Mouse (Mus musculus) MEL (cell line): Measurements from ENCODE around the gene Stk11. TPM values are rescaled to one million over a fixed set of nuclear protein-coding genes. Genes with fewer than 3 reads are reported as not detected.

ENCODE experiments used
- DNase-seq: peaks from one replicate; pipeline ENCODE4 v3.0.0; 2011; ENCODE audit warnings: low read depth, low spot score
- H3K27ac ChIP-seq: 2 replicates; pipeline ENCODE4 v1.5.1; 2012; ENCODE audit warnings: low read depth, mild to moderate bottlenecking, control low read depth, low read length, moderate library complexity; ENCODE audit not compliant: control insufficient read depth
- H3K27me3 ChIP-seq, 2 experiments: fragments of 150-350 bp in 1 of 2; sonication (generic) in 1 of 2; 2 replicates each; pipeline ENCODE4 v1.6.1; 2012; ENCODE audit warnings: low read length in 2 of 2, mild to moderate bottlenecking in 2 of 2, improper control_type of control experiment in 1 of 2, moderate library complexity in 1 of 2; ENCODE audit not compliant: insufficient read depth in 2 of 2, control insufficient read depth in 1 of 2
- H3K36me3 ChIP-seq, 2 experiments: 2 replicates each; pipeline ENCODE4 v1.6.1; 2012 to 2014; ENCODE audit warnings: low read length in 2 of 2, improper control_type of control experiment in 1 of 2, inconsistent platforms in 1 of 2, mild to moderate bottlenecking in 1 of 2; ENCODE audit not compliant: insufficient read depth in 2 of 2, control insufficient read depth in 1 of 2
- H3K4me1 ChIP-seq, 2 experiments: fragments of 150-350 bp in 1 of 2; sonication (generic) in 1 of 2; 2 replicates each; pipeline ENCODE4 v1.6.1; 2012; ENCODE audit warnings: low read length in 2 of 2, improper control_type of control experiment in 1 of 2, mild to moderate bottlenecking in 1 of 2; ENCODE audit not compliant: insufficient read depth in 2 of 2, control insufficient read depth in 1 of 2
- H3K4me3 ChIP-seq, 2 experiments: fragments of 150-350 bp in 1 of 2; sonication (generic) in 1 of 2; 2 replicates each; pipeline ENCODE4 v1.5.1; 2012; ENCODE audit warnings: low read depth in 2 of 2, low read length in 2 of 2, mild to moderate bottlenecking in 2 of 2, moderate library complexity in 2 of 2, control low read depth in 1 of 2, improper control_type of control experiment in 1 of 2; ENCODE audit not compliant: control insufficient read depth in 1 of 2, insufficient read depth in 1 of 2
- H3K79me2 ChIP-seq: 2 replicates; pipeline ENCODE4 v1.6.1; 2012; ENCODE audit warnings: mild to moderate bottlenecking, low read length, moderate library complexity; ENCODE audit not compliant: control insufficient read depth, poor library complexity, insufficient read depth
- H3K9ac ChIP-seq: 2 replicates; pipeline ENCODE4 v1.6.1; 2012; ENCODE audit warnings: low read depth, mild to moderate bottlenecking, control low read depth, low read length, moderate library complexity; ENCODE audit not compliant: control insufficient read depth, poor library complexity, severe bottlenecking
- H3K9me3 ChIP-seq: fragments of 150-350 bp; sonication (generic); replicated peaks from 2 replicates; pipeline ENCODE4 v1.6.1; 2012; ENCODE audit warnings: mild to moderate bottlenecking, low read length, improper control_type of control experiment, moderate library complexity; ENCODE audit not compliant: insufficient read depth
- E2F4 ChIP-seq: IDR thresholded peaks from 2 replicates; pipeline ENCODE4 v1.6.1; 2011; ENCODE audit warnings: low read depth, low read length, improper control_type of control experiment, borderline replicate concordance
- ELF1 ChIP-seq: IDR thresholded peaks from 2 replicates; pipeline ENCODE4 v1.6.1; 2014; ENCODE audit warnings: low read depth, mild to moderate bottlenecking, inconsistent platforms, low read length, improper control_type of control experiment, moderate library complexity
- EP300 ChIP-seq, 2 experiments: IDR thresholded peaks; 2 replicates each; pipeline ENCODE4 v1.6.1; 2011; ENCODE audit warnings: improper control_type of control experiment in 2 of 2, low read length in 2 of 2, low read depth in 1 of 2, mild to moderate bottlenecking in 1 of 2
- ETS1 ChIP-seq: IDR thresholded peaks from 2 replicates; pipeline ENCODE4 v1.6.1; 2012; ENCODE audit warnings: low read depth, mild to moderate bottlenecking, inconsistent platforms, low read length, improper control_type of control experiment, moderate library complexity
- JUND ChIP-seq: IDR thresholded peaks from 2 replicates; pipeline ENCODE4 v1.6.1; 2011; ENCODE audit warnings: low read depth, mild to moderate bottlenecking, improper control_type of control experiment, low read length
- MAZ ChIP-seq: IDR thresholded peaks from 2 replicates; pipeline ENCODE4 v1.6.1; 2012; ENCODE audit warnings: low read depth, mild to moderate bottlenecking, inconsistent platforms, low read length, improper control_type of control experiment
- MEF2A ChIP-seq: IDR thresholded peaks from 2 replicates; pipeline ENCODE4 v1.6.1; 2014; ENCODE audit warnings: low read depth, mild to moderate bottlenecking, inconsistent platforms, low read length, improper control_type of control experiment; ENCODE audit not compliant: poor library complexity, insufficient replicate concordance, severe bottlenecking; ENCODE audit errors: extremely low read depth
- MYC ChIP-seq: IDR thresholded peaks from 2 replicates; pipeline ENCODE4 v1.6.1; 2011; ENCODE audit warnings: low read depth, mild to moderate bottlenecking, low read length, improper control_type of control experiment, moderate library complexity
- POLR2A ChIP-seq, 2 experiments: IDR thresholded peaks; 2 replicates each; pipeline ENCODE4 v1.6.1; 2011 to 2012; ENCODE audit warnings: low read length in 2 of 2, mild to moderate bottlenecking in 2 of 2, control low read depth in 1 of 2, improper control_type of control experiment in 1 of 2, low read depth in 1 of 2, moderate library complexity in 1 of 2; ENCODE audit not compliant: control insufficient read depth in 1 of 2, insufficient read depth in 1 of 2, poor library complexity in 1 of 2
- RAD21 ChIP-seq: IDR thresholded peaks from 2 replicates; pipeline ENCODE4 v1.6.1; 2011; ENCODE audit warnings: mild to moderate bottlenecking, low read depth, low read length, improper control_type of control experiment
- SIN3A ChIP-seq: IDR thresholded peaks from 2 replicates; pipeline ENCODE4 v1.6.1; 2012; ENCODE audit warnings: low read length, improper control_type of control experiment, inconsistent platforms
- TBP ChIP-seq: IDR thresholded peaks from 2 replicates; pipeline ENCODE4 v1.8.0; 2011; ENCODE audit warnings: low read depth, low read length, improper control_type of control experiment
- UBTF ChIP-seq: IDR thresholded peaks from 2 replicates; pipeline ENCODE4 v1.6.1; 2012; ENCODE audit warnings: low read depth, mild to moderate bottlenecking, inconsistent platforms, low read length, improper control_type of control experiment, moderate library complexity, borderline replicate concordance; ENCODE audit not compliant: insufficient read depth
- USF2 ChIP-seq, 2 experiments: IDR thresholded peaks; 2 replicates each; pipeline ENCODE4 v1.6.1; 2011 to 2012; ENCODE audit warnings: improper control_type of control experiment in 2 of 2, low read length in 2 of 2, borderline replicate concordance in 1 of 2, inconsistent platforms in 1 of 2, low read depth in 1 of 2, mild to moderate bottlenecking in 1 of 2; ENCODE audit not compliant: insufficient read depth in 1 of 2
- ZNF384 ChIP-seq: IDR thresholded peaks from 2 replicates; pipeline ENCODE4 v1.6.1; 2012; ENCODE audit warnings: low read depth, mild to moderate bottlenecking, inconsistent platforms, low read length, improper control_type of control experiment
- polyA plus RNA-seq, 2 experiments: library from polyadenylated mRNA; stranded (reverse) in 1 of 2; unstranded in 1 of 2; fragments of >175 nt in 1 of 2; fragments of >200 nt in 1 of 2; gene quantifications; 2 replicates each; pipeline versions ENCODE4 v1.2.1 to v1.2.4; 2012; ENCODE audit warnings: low replicate concordance in 2 of 2, low read depth in 1 of 2; ENCODE audit not compliant: insufficient read length in 2 of 2, insufficient read depth in 1 of 2, missing spikeins in 1 of 2
- total RNA-seq: library from RNA; depleted of rRNA; stranded (reverse); fragments of 300-350 nt; gene quantifications from 2 replicates; pipeline ENCODE4 v1.2.3, GENCODE M21; 2012

The Stk11 gene
- total and polyA plus RNA-seq, 3 experiments = 108 to 188 TPM; not detected in 1

DNA sequence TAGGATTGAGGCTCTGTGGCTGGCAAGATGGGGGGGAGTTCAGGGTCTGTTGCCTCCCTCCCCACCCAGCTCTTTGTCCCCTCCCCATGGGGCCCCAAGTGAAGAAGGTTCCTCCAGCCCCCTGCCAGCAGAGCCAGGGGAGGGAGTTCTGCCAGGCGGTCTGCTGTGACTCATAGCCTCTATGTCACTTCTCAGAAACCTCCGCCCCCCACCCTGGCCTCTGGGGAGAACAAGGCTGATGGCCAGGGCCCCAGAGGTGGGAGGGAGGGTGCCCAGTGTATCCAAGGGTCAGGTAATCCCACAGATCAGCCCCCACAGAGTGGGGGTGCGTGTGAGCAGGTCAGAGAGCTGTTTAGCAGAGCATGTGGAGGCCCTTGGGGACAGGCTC lies 37.3 kb downstream of the Stk11 start:
- Histone ChIP-seq H3K79me2 (peaks cover 32% of the 10 kb centered on the region), H3K4me3 (no peak overlapping the region), H3K27ac (no peak overlapping the region; the same call in 1 of the 2 replicates), H3K4me1 (peaks cover 2 to 31% of the 10 kb centered on the region in 2 experiments; a peak in 3 of 4 replicates), H3K27me3 (no peaks in the 10 kb centered on the region), H3K9ac (no peak overlapping the region), H3K36me3 (peaks cover 0 to 20% of the 10 kb centered on the region in 2 experiments; a peak in 2 of 4 replicates), H3K9me3 (no peaks in the 10 kb centered on the region)
- DNase-seq = no peak
- TF ChIP-seq SIN3A (no peak), ZNF384 (no peak), ELF1 (no peak), MAZ (0 out of 2 replicates have a peak, but pooled peaks have one; percentile 28), POLR2A (IDR thresholded peaks at IDR 0.05; ENCODE audit: control insufficient read depth in 1 of 2, insufficient read depth in 1 of 2, low read depth in 1 of 2, low read length in 2 of 2, poor library complexity in 1 of 2) (no peak)

DNA sequence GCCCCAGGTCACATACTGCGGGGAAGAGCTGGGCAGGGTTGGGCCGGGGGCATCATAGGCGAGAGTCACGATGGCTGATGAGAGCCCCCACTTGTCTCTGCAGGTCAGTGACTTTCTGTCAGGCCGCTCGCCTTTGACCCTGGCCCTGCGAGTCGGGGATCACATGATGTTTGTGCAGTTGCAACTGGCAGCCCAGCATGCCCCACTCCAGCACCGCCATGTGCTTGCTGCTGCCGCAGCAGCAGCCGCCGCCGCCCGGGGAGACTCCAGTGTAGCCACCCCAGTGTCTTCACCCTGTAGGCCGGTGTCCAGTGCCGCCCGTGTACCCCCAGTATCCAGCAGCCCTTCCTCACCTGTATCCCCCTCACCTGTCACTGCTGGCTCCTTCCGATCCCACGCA lies 38.1 kb downstream of the Stk11 start:
- DNase-seq = no peak
- no peaks in the 10 kb centered on the region for H3K27me3 ChIP-seq
- H3K79me2 ChIP-seq = peaks cover 32% of the 10 kb centered on the region
- H3K9ac ChIP-seq = no peak overlapping the region
- TF ChIP-seq JUND = no peak
- no peak for TF ChIP-seq MEF2A
- no peak for TF ChIP-seq TBP
- TF ChIP-seq ETS1 = no peak
- TF ChIP-seq USF2 (IDR thresholded peaks at IDR 0.05; ENCODE audit: borderline replicate concordance in 1 of 2, insufficient read depth in 1 of 2, low read depth in 1 of 2, low read length in 2 of 2) = no peak
- no peak for TF ChIP-seq EP300 (IDR thresholded peaks at IDR 0.05; ENCODE audit: low read depth in 1 of 2, low read length in 2 of 2)
- no peak for TF ChIP-seq E2F4
- no peak for TF ChIP-seq POLR2A (IDR thresholded peaks at IDR 0.05; ENCODE audit: control insufficient read depth in 1 of 2, insufficient read depth in 1 of 2, low read depth in 1 of 2, low read length in 2 of 2, poor library complexity in 1 of 2)
- no peak for TF ChIP-seq MYC
- no peak for TF ChIP-seq UBTF
- no peak for TF ChIP-seq RAD21
- TF ChIP-seq, all 39 proteins: peak for 0
- peaks cover 5 to 31% of the 10 kb centered on the region in 2 experiments; a peak in 3 of 4 replicates for H3K4me1 ChIP-seq
- no peak overlapping the region for H3K27ac ChIP-seq
- no peak overlapping the region for H3K4me3 ChIP-seq
- peaks cover 0 to 24% of the 10 kb centered on the region in 2 experiments; a peak in 2 of 4 replicates for H3K36me3 ChIP-seq
- H3K9me3 ChIP-seq = no peaks in the 10 kb centered on the region
